Mouse (Mus musculus) layer of hippocampus, postnatal 14 days (tissue): Measurements from ENCODE around the gene Vmn2r43. TPM values are rescaled to one million over a fixed set of nuclear protein-coding genes. Genes with fewer than 3 reads are reported as not detected.
"Not testable (repeated sequence)": the region's sequence is repeated elsewhere in the genome, so short reads cannot be mapped to it uniquely, and the experiment has no call there.

Experiments used
- DNase-seq, 2 experiments: peaks; one replicate each; pipeline ENCODE4 v3.0.0; 2021 to 2022; ENCODE audit warnings: low spot score in 2 of 2, mixed read lengths in 1 of 2
- long read RNA-seq, 2 experiments: library from polyadenylated mRNA; stranded (forward); transcript quantifications; one replicate each; pipeline ENCODE4 v2.0.0; 2021
- total RNA-seq, 2 experiments: library from RNA; stranded (reverse); gene quantifications; 2 replicates each; pipeline ENCODE4 v1.2.3; 2021

The Vmn2r43 gene
- total RNA-seq, result not detected
- long read RNA-seq, experiment 1, result 0 reads
- long read RNA-seq, experiment 2, result 0 reads

DNA sequence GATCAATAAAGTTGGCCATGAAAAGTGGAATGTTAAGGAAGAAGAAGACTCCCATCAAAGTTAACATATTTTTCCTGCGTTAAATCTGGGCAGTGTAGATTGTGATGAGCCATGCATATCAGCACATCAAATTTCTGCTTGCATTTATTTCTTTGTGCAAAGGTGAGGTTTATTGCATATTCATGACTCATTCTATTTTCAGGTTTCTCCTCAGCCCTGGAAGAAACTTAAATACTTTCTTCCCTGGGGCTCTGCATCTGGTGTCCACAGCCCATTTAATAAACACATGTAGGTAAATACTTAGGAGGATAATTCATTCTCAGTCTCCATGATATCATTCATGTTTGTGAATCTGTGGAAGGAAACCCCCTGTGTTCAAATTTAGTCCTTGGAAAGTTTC lies at the start of gene Vmn2r43:
TSS of gene Vmn2r43 (minus strand) at position 101 of the 400 bp plus-strand sequence.
- not testable (repeated sequence) for DNase-seq

DNA sequence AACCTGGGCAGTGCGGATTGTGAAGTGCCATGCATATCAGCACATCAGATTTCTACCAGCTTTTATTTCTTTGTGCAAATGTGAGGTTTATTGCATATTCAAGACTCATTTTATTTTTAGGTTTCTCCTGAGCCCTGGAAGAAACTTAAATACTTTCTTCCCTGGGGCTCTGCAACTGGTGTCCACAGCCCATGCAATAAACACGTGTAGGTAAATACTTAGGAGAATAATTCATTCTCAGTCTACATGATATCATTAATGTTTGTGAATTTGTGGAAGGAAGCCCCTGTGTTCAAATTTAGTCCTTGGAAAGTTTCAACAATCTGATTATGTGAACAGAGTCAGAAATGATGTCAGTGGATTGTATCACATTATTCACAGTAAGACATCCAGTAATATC lies 60.2 kb downstream of the Vmn2r43 start, which contains the start of gene Vmn2r42:
TSS of gene Vmn2r42 (minus strand) at position 101 of the 400 bp plus-strand sequence.
- DNase-seq, result not testable (repeated sequence)

Other genes with a start within 250 kb of the Vmn2r43 start
- gene Vmn2r41, start 98.9 kb downstream of the Vmn2r43 start, total RNA-seq, result not detected
- gene Vmn2r42, start 60.3 kb downstream of the Vmn2r43 start, total RNA-seq, result not detected
- gene Vmn2r44, start 122.7 kb upstream of the Vmn2r43 start, total RNA-seq, result not detected
- gene Vmn2r45, start 228.5 kb upstream of the Vmn2r43 start, total RNA-seq, result not detected